Mouse (Mus musculus) stomach, postnatal 0 days (tissue): ENCODE measurements around the gene Gorasp2. TPM values are rescaled to one million over a fixed set of nuclear protein-coding genes. Genes with fewer than 3 reads are reported as not detected.

Experiments
- ATAC-seq: fragments of 200-750 bp; cut with Nextera tagmentation; 2 replicates; pipeline ENCODE4 v1.8.0; 2017; ENCODE audit not compliant: low FRiP score, low TSS enrichment
- DNase-seq: peaks from one replicate; pipeline ENCODE4 v3.0.0-alpha.2; 2016; ENCODE audit warnings: low spot score
- H3K27ac ChIP-seq: fragments of 300-500 bp; sonication (generic); replicated peaks from 2 replicates; pipeline ENCODE4 v1.5.1; 2014; ENCODE audit warnings: mild to moderate bottlenecking, control low read depth
- H3K27me3 ChIP-seq: fragments of 300-500 bp; sonication (generic); 2 replicates; pipeline ENCODE4 v1.6.1; 2014; ENCODE audit warnings: low read length; ENCODE audit not compliant: control insufficient read depth, insufficient read depth
- H3K36me3 ChIP-seq: fragments of 300-500 bp; sonication (generic); 2 replicates; pipeline ENCODE4 v1.6.1; 2014; ENCODE audit warnings: low read length, mixed read lengths; ENCODE audit not compliant: control insufficient read depth, insufficient read depth
- H3K4me1 ChIP-seq: fragments of 300-500 bp; sonication (generic); replicated peaks from 2 replicates; pipeline ENCODE4 v1.6.1; 2014; ENCODE audit warnings: antibody characterized with exemption; ENCODE audit not compliant: control insufficient read depth, insufficient read depth
- H3K4me2 ChIP-seq: fragments of 300-500 bp; sonication (generic); replicated peaks from 2 replicates; pipeline ENCODE4 v1.6.1; 2014; ENCODE audit warnings: low read depth, mild to moderate bottlenecking, control low read depth, moderate library complexity
- H3K4me3 ChIP-seq: fragments of 300-500 bp; sonication (generic); 2 replicates; pipeline ENCODE4 v1.5.1; 2014; ENCODE audit warnings: low read depth, low read length, control low read depth
- H3K9ac ChIP-seq: fragments of 300-500 bp; sonication (generic); 2 replicates; pipeline ENCODE4 v1.6.1; 2014; ENCODE audit warnings: mild to moderate bottlenecking, low read length, control low read depth, mixed read lengths
- H3K9me3 ChIP-seq: fragments of 300-500 bp; sonication (generic); 2 replicates; pipeline ENCODE4 v1.6.1; 2016; ENCODE audit warnings: low read length; ENCODE audit not compliant: control insufficient read depth
- CTCF ChIP-seq: IDR thresholded peaks from 2 replicates; pipeline ENCODE4 v1.5.1; 2016; ENCODE audit warnings: antibody characterized with exemption, low read depth, mild to moderate bottlenecking, moderate library complexity
- EP300 ChIP-seq: optimal IDR thresholded peaks from 2 replicates; pipeline ENCODE3; 2016; ENCODE audit warnings: antibody characterized with exemption
- WGBS: fragments of 180-500 bp; shearing (Covaris S2); extraction: QIAGEN DNeasy Blood & Tissue Kit; methylation state at CpG from one replicate; pipeline ENCODE4 v1.1.7; 2014; 5-methylcytosine and 5-hydroxymethylcytosine counted together
- polyA plus RNA-seq: library from polyadenylated mRNA; unstranded; fragments of >200 nt; fragmentation: Nextera tagmentation; extraction: Ambion mirVana; gene quantifications from 2 replicates; pipeline ENCODE4 v1.2.1, GENCODE M21; 2015

Gorasp2 gene
- polyA plus RNA-seq, 1 experiment from 2014 or later, result 139 TPM

GRCm38 (mm10) chr2:70736008-70736407, 74.6 kb downstream of the Gorasp2 start:
- Histone ChIP-seq H3K9ac (no peak overlapping the region), H3K4me2 (no peak overlapping the region), H3K27me3 (no peaks in the 10 kb centered on the region), H3K4me1 (no peaks in the 10 kb centered on the region), H3K36me3 (peaks cover 3% of the 10 kb centered on the region; the same call in 1 of the 2 replicates), H3K4me3 (no peak overlapping the region), H3K9me3 (no peaks in the 10 kb centered on the region), H3K27ac (no peak overlapping the region)
- ATAC-seq (no peak), DNase-seq (no peak)
- 81% methylated on average over 5 of the region's 5 CpGs for WGBS
- TF ChIP-seq EP300, result no peak
- TF ChIP-seq CTCF, result no peak

- no peak for DNase-seq
- Histone ChIP-seq H3K27me3 (no peaks in the 10 kb centered on the region), H3K4me1 (no peaks in the 10 kb centered on the region), H3K9me3 (no peaks in the 10 kb centered on the region), H3K36me3 (peaks cover 18% of the 10 kb centered on the region), H3K4me3 (no peak overlapping the region), H3K9ac (no peak overlapping the region), H3K27ac (no peak overlapping the region), H3K4me2 (no peak overlapping the region)
- 86% methylated on average over 5 of the region's 5 CpGs for WGBS
- ATAC-seq, result no peak
- TF ChIP-seq EP300 (no peak), CTCF (no peak)
Observed at GRCm38 (mm10) chr2:70741901-70742300, 80.5 kb downstream of the Gorasp2 start.

DNA sequence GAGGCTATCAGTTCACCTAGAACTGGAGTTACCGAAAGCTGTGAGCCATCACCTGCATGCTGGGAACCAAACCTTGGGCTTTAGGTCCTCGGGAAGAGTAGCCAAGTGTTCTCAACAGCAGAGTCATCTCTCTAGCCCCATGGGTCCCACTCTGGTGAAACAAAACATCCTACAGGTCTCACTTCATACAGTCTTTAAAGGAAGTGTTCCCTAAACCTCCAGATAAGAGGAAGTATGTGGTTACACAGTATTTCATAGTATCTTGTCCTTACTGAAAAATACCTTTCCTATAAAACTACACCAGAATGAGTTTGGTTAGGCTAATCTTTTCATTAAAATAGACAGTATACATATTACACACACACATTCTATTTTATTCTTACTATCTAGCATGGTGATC, 81.2 kb downstream of the Gorasp2 start:
- Histone ChIP-seq H3K4me1 (no peaks in the 10 kb centered on the region), H3K4me3 (no peak overlapping the region), H3K36me3 (peaks cover 17% of the 10 kb centered on the region), H3K27me3 (no peaks in the 10 kb centered on the region), H3K9me3 (no peaks in the 10 kb centered on the region), H3K9ac (no peak overlapping the region), H3K27ac (no peak overlapping the region), H3K4me2 (no peak overlapping the region)
- WGBS, result 87% methylated on average over 2 of the region's 2 CpGs
- no peak for TF ChIP-seq CTCF
- TF ChIP-seq EP300, result no peak
- DNase-seq (no peak), ATAC-seq (no peak)

GRCm38 (mm10) chr2:70751655-70752054, 90.3 kb downstream of the Gorasp2 start:
- H3K9me3 ChIP-seq, result no peaks in the 10 kb centered on the region
- no peaks in the 10 kb centered on the region for H3K4me1 ChIP-seq
- H3K4me3 ChIP-seq, result no peak overlapping the region
- H3K27ac ChIP-seq, result no peak overlapping the region
- 94% methylated on average over 2 of the region's 2 CpGs for WGBS
- ATAC-seq, result no peak
- no peak overlapping the region for H3K9ac ChIP-seq
- no peaks in the 10 kb centered on the region for H3K36me3 ChIP-seq
- no peak overlapping the region for H3K4me2 ChIP-seq
- no peak for DNase-seq
- H3K27me3 ChIP-seq, result no peaks in the 10 kb centered on the region
- no peak for TF ChIP-seq CTCF
- no peak for TF ChIP-seq EP300

GRCm38 (mm10) chr2:70752149-70752548, 90.8 kb downstream of the Gorasp2 start:
- TF ChIP-seq CTCF (no peak), EP300 (no peak)
- Histone ChIP-seq H3K4me3 (no peak overlapping the region), H3K4me1 (no peaks in the 10 kb centered on the region), H3K9ac (no peak overlapping the region), H3K27me3 (no peaks in the 10 kb centered on the region), H3K27ac (no peak overlapping the region), H3K9me3 (no peaks in the 10 kb centered on the region), H3K4me2 (no peak overlapping the region), H3K36me3 (no peaks in the 10 kb centered on the region)
- ATAC-seq (no peak), DNase-seq (no peak)
- WGBS, result 94% methylated on average over 5 of the region's 5 CpGs

Other genes with a start within 250 kb of the Gorasp2 start
- gene Sp5, start 186.7 kb upstream of the Gorasp2 start, polyA plus RNA-seq, result 1.8 and 2.0 TPM in 2 replicates
- 1.1 and 1.7 TPM in 2 replicates for gene Erich2, start 152.8 kb upstream of the Gorasp2 start, polyA plus RNA-seq
- 0.02 and 0.06 TPM in 2 replicates for gene Gad1, start 108.5 kb upstream of the Gorasp2 start, polyA plus RNA-seq
- gene Gm26558, start 532 bp downstream of the Gorasp2 start, polyA plus RNA-seq, result 3.2 and 3.4 TPM in 2 replicates
- 26.0 and 26.7 TPM in 2 replicates for gene Tlk1, start 164.2 kb downstream of the Gorasp2 start, polyA plus RNA-seq